Mouse (Mus musculus) frontal cortex, adult (tissue): ENCODE results near the gene Spata31d1b.
"Not testable (repeated sequence)": the region's sequence is repeated elsewhere in the genome, so short reads cannot be mapped to it uniquely, and the experiment has no call there.

ENCODE experiments used
- ATAC-seq: cut with Nextera tagmentation; 2 replicates; pipeline ENCODE4 v1.9.2; 2017; ENCODE audit warnings: mild to moderate bottlenecking, moderate library complexity, mixed read lengths; ENCODE audit not compliant: low TSS enrichment

Spata31d1b gene

GRCm38 (mm10) chr13:59694008-59694407 is 18.1 kb upstream of the Spata31d1b start, which contains the start of gene 4921517D22Rik:
Gene 4921517D22Rik (minus strand): TSS chr13:59694108.
- ATAC-seq, result no peak

GRCm38 (mm10) chr13:59695781-59696180 is 16.3 kb upstream of the Spata31d1b start:
- ATAC-seq, result no peak

- peak; percentile 76 for ATAC-seq
These were observed 13.0 kb upstream of the Spata31d1b start for GRCm38 (mm10) chr13:59699131-59699530.

GRCm38 (mm10) chr13:59700137-59700536 is 11.9 kb upstream of the Spata31d1b start:
- ATAC-seq, result not testable (repeated sequence)

GRCm38 (mm10) chr13:59703514-59703913 is 8.6 kb upstream of the Spata31d1b start:
- ATAC-seq, result peak; percentile 81

- ATAC-seq, result peak; percentile 56
These were observed 7.5 kb upstream of the Spata31d1b start for GRCm38 (mm10) chr13:59704562-59704961.

- no peak for ATAC-seq
These were observed 1.9 kb upstream of the Spata31d1b start, which contains the start of gene Spata31d1a for GRCm38 (mm10) chr13:59710230-59710629. Gene Spata31d1a (minus strand): TSS chr13:59710330.

GRCm38 (mm10) chr13:59713710-59714109 is 1.6 kb downstream of the Spata31d1b start:
- no peak for ATAC-seq

GRCm38 (mm10) chr13:59718857-59719440 is 6.9 kb downstream of the Spata31d1b start:
- not testable (repeated sequence) for ATAC-seq

- no peak for ATAC-seq
These were observed 7.4 kb downstream of the Spata31d1b start for GRCm38 (mm10) chr13:59719475-59719874.

- ATAC-seq, result not testable (repeated sequence)
These were observed 10.0 kb downstream of the Spata31d1b start for GRCm38 (mm10) chr13:59722089-59722488.

- ATAC-seq, result no peak
These were observed 14.2 kb downstream of the Spata31d1b start for GRCm38 (mm10) chr13:59726139-59726867.

- ATAC-seq, result peak; percentile 92
These were observed 16.5 kb downstream of the Spata31d1b start for GRCm38 (mm10) chr13:59728378-59729093.

- no peak for ATAC-seq
These were observed 19.6 kb downstream of the Spata31d1b start, which contains the start of gene Spata31d1d for GRCm38 (mm10) chr13:59731652-59732051. Gene Spata31d1d (minus strand): TSS chr13:59731752.

- no peak for ATAC-seq
These were observed 21.9 kb downstream of the Spata31d1b start for GRCm38 (mm10) chr13:59733936-59734335.

- ATAC-seq, result not testable (repeated sequence)
These were observed 22.3 kb downstream of the Spata31d1b start for GRCm38 (mm10) chr13:59734347-59734746.

- peak; percentile 52; the same call in 1 of the 2 replicates for ATAC-seq
These were observed 23.1 kb downstream of the Spata31d1b start for GRCm38 (mm10) chr13:59735190-59735589.

- ATAC-seq, result no peak
These were observed 26.4 kb downstream of the Spata31d1b start for GRCm38 (mm10) chr13:59738455-59738854.

GRCm38 (mm10) chr13:59739397-59739796 is 27.3 kb downstream of the Spata31d1b start:
- ATAC-seq, result no peak

- ATAC-seq, result no peak
These were observed 29.0 kb downstream of the Spata31d1b start for GRCm38 (mm10) chr13:59741096-59741495.

GRCm38 (mm10) chr13:59741697-59742096 is 29.6 kb downstream of the Spata31d1b start:
- no peak for ATAC-seq

- peak; percentile 27; the same call in 1 of the 2 replicates for ATAC-seq
These were observed 33.4 kb downstream of the Spata31d1b start for GRCm38 (mm10) chr13:59745462-59745861.
